Mouse (Mus musculus) cerebellum, adult 2 months (tissue): ENCODE data around the gene Sf1.

Experiments
- CTCF ChIP-seq: fragments of 200-500 bp; IDR thresholded peaks from 2 replicates; pipeline ENCODE4 v1.5.1; 2011; ENCODE audit warnings: low read depth, mild to moderate bottlenecking, control low read depth, low read length, moderate library complexity, borderline replicate concordance; ENCODE audit not compliant: insufficient read depth
- POLR2A ChIP-seq: fragments of 200-500 bp; IDR thresholded peaks from 2 replicates; pipeline ENCODE4 v1.6.1; 2011; ENCODE audit warnings: low read length, control low read depth, borderline replicate concordance; ENCODE audit not compliant: insufficient read depth

DNA sequence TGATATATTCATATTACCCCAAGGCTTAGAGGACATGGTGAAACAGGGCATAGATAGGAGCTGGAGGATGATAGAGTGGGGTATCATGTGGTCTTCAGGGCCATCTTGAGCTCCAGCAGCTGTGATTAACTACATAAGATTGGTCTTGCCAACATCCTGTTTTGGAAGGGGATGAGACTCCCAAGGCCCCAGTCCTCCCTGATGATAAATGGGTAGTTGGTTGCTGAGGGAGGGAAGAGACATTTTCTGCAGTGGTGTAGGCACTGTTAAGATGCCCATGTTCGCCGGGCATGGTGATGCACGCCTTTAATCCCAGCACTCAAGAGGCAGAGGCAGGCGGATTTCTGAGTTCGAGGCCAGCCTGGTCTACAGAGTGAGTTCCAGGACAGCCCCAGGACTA lies 17.7 kb downstream of the Sf1 start:
- TF ChIP-seq CTCF (no peak), POLR2A (no peak)
